Mouse (Mus musculus) ES-Bruce4 (cell line): ENCODE results near the gene Ube2e3.

Experiments used
- CTCF ChIP-seq: IDR thresholded peaks from one replicate; pipeline ENCODE4 v1.8.1; 2011; ENCODE audit warnings: low read depth, low read length
- EP300 ChIP-seq: IDR thresholded peaks from 2 replicates; pipeline ENCODE4 v1.6.1; 2011; ENCODE audit warnings: low read depth, low read length; ENCODE audit not compliant: insufficient read depth
- POLR2A ChIP-seq: IDR thresholded peaks from one replicate; pipeline ENCODE4 v1.8.1; 2011; ENCODE audit warnings: low read length; ENCODE audit not compliant: insufficient read depth

DNA sequence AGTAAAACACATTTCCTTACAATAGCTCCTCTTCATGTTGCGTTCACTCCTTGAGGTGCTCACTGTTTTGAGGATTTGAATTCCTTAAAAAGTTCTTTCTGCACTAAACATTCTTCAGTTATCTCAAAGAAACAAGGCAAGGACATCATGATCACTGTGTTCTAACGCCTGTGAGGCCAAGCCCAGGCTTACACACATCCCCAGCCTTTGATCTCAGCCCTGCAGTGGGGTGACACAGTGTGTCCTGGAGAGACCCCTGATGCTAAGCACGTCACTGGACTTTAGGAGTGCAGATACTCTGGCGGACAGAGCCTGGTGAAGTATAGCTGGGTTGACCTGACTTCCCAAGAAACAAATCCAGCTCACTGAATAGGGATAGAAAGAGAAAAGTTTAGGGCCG is 3.1 kb upstream of the Ube2e3 start:
- no peak for TF ChIP-seq CTCF
- TF ChIP-seq POLR2A: no peak
- TF ChIP-seq EP300: no peak
